Mouse (Mus musculus) gastrocnemius, postnatal 10 days (tissue): ENCODE measurements around the gene Frmpd4. TPM values are rescaled to one million over a fixed set of nuclear protein-coding genes. Genes with fewer than 3 reads are reported as not detected.

ENCODE experiments used
- DNase-seq: peaks from one replicate; pipeline ENCODE4 v3.0.0; 2021; ENCODE audit warnings: mixed read lengths
- total RNA-seq, 2 experiments: library from RNA; stranded (reverse); gene quantifications; 2 replicates each; pipeline ENCODE4 v1.2.3; 2021

The Frmpd4 gene
- total RNA-seq, 2 experiments from 2014 or later: 0.19 to 0.56 TPM

- no peak for DNase-seq
These were observed 453.0 kb downstream of the Frmpd4 start for GRCm38 (mm10) chrX:168124043-168124442.

- no peak for DNase-seq
These were observed 453.5 kb downstream of the Frmpd4 start for GRCm38 (mm10) chrX:168123589-168123965.

GRCm38 (mm10) chrX:168122806-168123588, 454.0 kb downstream of the Frmpd4 start:
- peak; percentile 2 for DNase-seq

- DNase-seq: no peak
These were observed 535.4 kb downstream of the Frmpd4 start for GRCm38 (mm10) chrX:168041589-168041988.

- no peak for DNase-seq
These were observed 556.4 kb downstream of the Frmpd4 start for GRCm38 (mm10) chrX:168020574-168021145.

- no peak for DNase-seq
These were observed 559.2 kb downstream of the Frmpd4 start for GRCm38 (mm10) chrX:168017792-168018191.

GRCm38 (mm10) chrX:167984835-167985234, 592.2 kb downstream of the Frmpd4 start:
- DNase-seq: no peak

GRCm38 (mm10) chrX:167951207-167951606, 625.8 kb downstream of the Frmpd4 start:
- DNase-seq: no peak

GRCm38 (mm10) chrX:167909483-167909882, 667.5 kb downstream of the Frmpd4 start:
- no peak for DNase-seq

- DNase-seq: no peak
These were observed 676.0 kb downstream of the Frmpd4 start for GRCm38 (mm10) chrX:167901046-167901445.

GRCm38 (mm10) chrX:167854821-167855220, 722.2 kb downstream of the Frmpd4 start:
- no peak for DNase-seq

- no peak for DNase-seq
These were observed 744.5 kb downstream of the Frmpd4 start for GRCm38 (mm10) chrX:167832543-167832942.

GRCm38 (mm10) chrX:167828456-167828855, 748.6 kb downstream of the Frmpd4 start:
- DNase-seq: no peak

GRCm38 (mm10) chrX:167817363-167817762, 759.7 kb downstream of the Frmpd4 start:
- DNase-seq: no peak

GRCm38 (mm10) chrX:167810120-167810519, 766.9 kb downstream of the Frmpd4 start:
- no peak for DNase-seq

GRCm38 (mm10) chrX:167808572-167808971, 768.5 kb downstream of the Frmpd4 start:
- DNase-seq: no peak

GRCm38 (mm10) chrX:167788737-167789136, 788.3 kb downstream of the Frmpd4 start:
- DNase-seq: no peak

GRCm38 (mm10) chrX:167783526-167783925, 793.5 kb downstream of the Frmpd4 start:
- DNase-seq: no peak

GRCm38 (mm10) chrX:167719564-167719981, 857.5 kb downstream of the Frmpd4 start:
- DNase-seq: no peak

- no peak for DNase-seq
These were observed 857.9 kb downstream of the Frmpd4 start for GRCm38 (mm10) chrX:167719092-167719491.

GRCm38 (mm10) chrX:167654806-167655495, 922.1 kb downstream of the Frmpd4 start:
- no peak for DNase-seq

- no peak for DNase-seq
These were observed 922.8 kb downstream of the Frmpd4 start for GRCm38 (mm10) chrX:167654249-167654648.

GRCm38 (mm10) chrX:167597639-167598217, 979.3 kb downstream of the Frmpd4 start:
- DNase-seq: no peak
